Mouse (Mus musculus) limb, embryonic 10.5 days (tissue): ENCODE data around the gene Enpp6. TPM values are rescaled to one million over a fixed set of nuclear protein-coding genes. Genes with fewer than 3 reads are reported as not detected.
A peak's percentile ranks its signal among the peaks of the same experiment; 100 is the strongest.

Source experiments
- DNase-seq: peaks from one replicate; pipeline ENCODE4 v3.0.0-alpha.2; 2017; ENCODE audit warnings: low spot score
- H3K27ac ChIP-seq: fragments of 300-500 bp; sonication (generic); 2 replicates; pipeline ENCODE4 v1.5.1; 2016; ENCODE audit warnings: mild to moderate bottlenecking
- H3K27me3 ChIP-seq: fragments of 300-500 bp; sonication (generic); 2 replicates; pipeline ENCODE4 v1.6.1; 2016; ENCODE audit warnings: low read depth, mild to moderate bottlenecking; ENCODE audit not compliant: poor library complexity, severe bottlenecking
- H3K36me3 ChIP-seq: fragments of 300-500 bp; sonication (generic); 2 replicates; pipeline ENCODE4 v1.6.1; 2016; ENCODE audit warnings: mild to moderate bottlenecking, moderate library complexity
- H3K4me1 ChIP-seq: fragments of 300-500 bp; sonication (generic); 2 replicates; pipeline ENCODE4 v1.6.1; 2016
- H3K4me3 ChIP-seq: fragments of 300-500 bp; sonication (generic); 2 replicates; pipeline ENCODE4 v1.5.1; 2016; ENCODE audit warnings: mild to moderate bottlenecking, moderate library complexity
- H3K9me3 ChIP-seq: fragments of 300-500 bp; sonication (generic); replicated peaks from 2 replicates; pipeline ENCODE4 v1.6.1; 2016; ENCODE audit warnings: mild to moderate bottlenecking
- WGBS: fragments of 180-500 bp; shearing (Covaris S2); methylation state at CpG from one replicate; pipeline ENCODE4 v1.1.7; 2016; 5-methylcytosine and 5-hydroxymethylcytosine counted together
- polyA plus RNA-seq: library from polyadenylated mRNA; unstranded; fragments of >200 nt; fragmentation: Nextera tagmentation; extraction: Ambion mirVana; gene quantifications from 2 replicates; pipeline ENCODE4 v1.2.1, GENCODE M21; 2016

Enpp6 gene
- polyA plus RNA-seq, 1 experiment from 2014 or later, result 0.24 TPM

- no peaks in the 10 kb centered on the region for H3K27me3 ChIP-seq
- DNase-seq, result no peak
- no peaks in the 10 kb centered on the region for H3K36me3 ChIP-seq
- H3K4me3 ChIP-seq, result no peak overlapping the region
- no peaks in the 10 kb centered on the region for H3K4me1 ChIP-seq
- 83% methylated on average over 8 of the region's 8 CpGs for WGBS
- no peak overlapping the region for H3K27ac ChIP-seq
- H3K9me3 ChIP-seq, result no peaks in the 10 kb centered on the region
These were observed 103.3 kb downstream of the Enpp6 start for GRCm38 (mm10) chr8:47090021-47090420.

DNA sequence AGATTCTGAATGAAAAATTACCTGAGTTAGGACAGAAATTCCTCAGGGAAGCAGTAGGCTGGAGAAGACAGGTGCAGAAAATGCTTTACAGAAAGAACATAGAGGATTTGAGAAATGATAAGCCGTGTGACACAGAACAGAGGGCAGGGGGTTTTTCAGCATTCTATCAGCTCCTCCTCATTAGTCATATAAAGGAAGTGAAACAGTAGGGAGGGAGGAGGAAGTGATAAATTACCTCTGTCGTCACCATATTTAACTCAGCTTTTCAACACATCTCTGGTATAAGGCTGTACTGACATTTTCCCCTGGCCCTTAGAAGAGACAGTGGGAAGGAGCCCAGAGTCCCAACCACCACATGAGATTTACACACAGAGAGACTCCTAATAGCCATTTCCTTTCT lies 118.9 kb downstream of the Enpp6 start:
- 49% methylated on average over 2 of the region's 2 CpGs for WGBS
- no peaks in the 10 kb centered on the region for H3K9me3 ChIP-seq
- no peak overlapping the region for H3K4me3 ChIP-seq
- no peak overlapping the region for H3K27ac ChIP-seq
- DNase-seq, result no peak
- no peaks in the 10 kb centered on the region for H3K36me3 ChIP-seq
- no peaks in the 10 kb centered on the region for H3K27me3 ChIP-seq
- H3K4me1 ChIP-seq, result peaks cover 8% of the 10 kb centered on the region

GRCm38 (mm10) chr8:47114133-47114796 lies 127.6 kb downstream of the Enpp6 start:
- WGBS, result 87% methylated on average over 17 of the region's 17 CpGs
- Histone ChIP-seq H3K4me1 (peaks cover 11% of the 10 kb centered on the region), H3K4me3 (no peak overlapping the region), H3K27ac (no peak overlapping the region), H3K27me3 (no peaks in the 10 kb centered on the region), H3K36me3 (no peaks in the 10 kb centered on the region), H3K9me3 (no peaks in the 10 kb centered on the region)
- DNase-seq, result no peak

DNA sequence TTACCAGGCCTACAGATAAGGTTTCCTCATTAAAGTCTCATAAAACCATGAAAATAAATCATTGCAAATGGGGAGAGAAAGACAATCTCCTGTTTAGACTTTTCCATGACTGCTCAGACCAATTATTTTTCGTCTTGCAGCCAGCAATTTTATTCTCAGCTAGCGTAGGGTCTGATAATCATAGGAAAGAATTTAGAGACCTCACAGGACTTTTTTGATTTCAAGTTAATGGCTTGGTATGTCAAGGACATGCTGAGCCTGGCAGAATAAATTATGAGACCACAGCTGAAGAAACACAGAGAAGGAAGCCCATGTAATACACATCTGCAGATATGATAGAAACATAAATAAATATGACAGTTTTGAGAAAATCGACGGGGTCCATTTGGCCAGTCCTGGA lies 130.6 kb downstream of the Enpp6 start:
- 52% methylated on average over 4 of the region's 4 CpGs for WGBS
- no peak for DNase-seq
- Histone ChIP-seq H3K27me3 (no peaks in the 10 kb centered on the region), H3K9me3 (no peaks in the 10 kb centered on the region), H3K27ac (no peak overlapping the region), H3K36me3 (no peaks in the 10 kb centered on the region), H3K4me3 (no peak overlapping the region), H3K4me1 (peaks cover 11% of the 10 kb centered on the region)

- H3K27ac ChIP-seq, result no peak overlapping the region
- peaks cover 11% of the 10 kb centered on the region for H3K4me1 ChIP-seq
- no peaks in the 10 kb centered on the region for H3K9me3 ChIP-seq
- DNase-seq, result no peak
- no peaks in the 10 kb centered on the region for H3K36me3 ChIP-seq
- 67% methylated on average over 1 of the region's 1 CpGs for WGBS
- no peak overlapping the region for H3K4me3 ChIP-seq
- no peaks in the 10 kb centered on the region for H3K27me3 ChIP-seq
These were observed 133.2 kb downstream of the Enpp6 start for GRCm38 (mm10) chr8:47119895-47120294.

GRCm38 (mm10) chr8:47128859-47129258 lies 142.2 kb downstream of the Enpp6 start:
- Histone ChIP-seq H3K4me3 (no peak overlapping the region), H3K27me3 (no peaks in the 10 kb centered on the region), H3K9me3 (no peaks in the 10 kb centered on the region), H3K4me1 (no peaks in the 10 kb centered on the region), H3K27ac (no peak overlapping the region), H3K36me3 (no peaks in the 10 kb centered on the region)
- no peak for DNase-seq
- 94% methylated on average over 1 of the region's 1 CpGs for WGBS

GRCm38 (mm10) chr8:47133381-47133780 lies 146.7 kb downstream of the Enpp6 start:
- 85% methylated on average over 3 of the region's 3 CpGs for WGBS
- Histone ChIP-seq H3K27me3 (no peaks in the 10 kb centered on the region), H3K9me3 (no peaks in the 10 kb centered on the region), H3K4me3 (no peak overlapping the region), H3K4me1 (peaks cover 20% of the 10 kb centered on the region), H3K27ac (no peak overlapping the region), H3K36me3 (no peaks in the 10 kb centered on the region)
- DNase-seq, result no peak

- Histone ChIP-seq H3K4me1 (peaks cover 20% of the 10 kb centered on the region), H3K27ac (no peak overlapping the region), H3K36me3 (no peaks in the 10 kb centered on the region), H3K9me3 (no peaks in the 10 kb centered on the region), H3K27me3 (no peaks in the 10 kb centered on the region), H3K4me3 (no peak overlapping the region)
- 53% methylated on average over 11 of the region's 11 CpGs for WGBS
- DNase-seq, result no peak
These were observed 148.0 kb downstream of the Enpp6 start for GRCm38 (mm10) chr8:47134736-47135135.

DNA sequence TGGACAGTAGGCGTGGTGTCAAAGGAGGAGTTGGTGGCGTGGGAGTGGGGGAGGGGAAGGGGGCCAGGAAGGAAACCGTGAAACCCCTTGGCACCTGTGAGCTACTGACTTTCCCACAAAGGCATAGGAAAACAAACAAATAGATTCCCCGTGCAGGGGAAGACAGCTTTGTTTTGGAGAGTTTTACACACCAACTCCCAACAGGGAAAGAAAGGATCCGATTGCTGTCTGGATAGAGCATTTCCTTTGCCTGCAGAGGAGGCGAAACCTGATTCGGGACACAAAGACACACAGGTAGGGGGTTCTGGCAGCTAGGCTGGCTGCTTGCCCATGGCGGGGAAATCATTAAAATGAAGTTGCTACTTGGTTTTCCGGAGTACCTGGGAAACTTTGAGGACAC lies 148.9 kb downstream of the Enpp6 start:
- DNase-seq, result peak; percentile 44
- Histone ChIP-seq H3K27me3 (no peaks in the 10 kb centered on the region), H3K27ac (peak overlapping the region; percentile 53; the same call in 1 of the 2 replicates), H3K9me3 (no peaks in the 10 kb centered on the region), H3K36me3 (no peaks in the 10 kb centered on the region), H3K4me1 (peaks cover 20% of the 10 kb centered on the region), H3K4me3 (peak overlapping the region; percentile 38)
- WGBS, result 18% methylated on average over 9 of the region's 9 CpGs

DNA sequence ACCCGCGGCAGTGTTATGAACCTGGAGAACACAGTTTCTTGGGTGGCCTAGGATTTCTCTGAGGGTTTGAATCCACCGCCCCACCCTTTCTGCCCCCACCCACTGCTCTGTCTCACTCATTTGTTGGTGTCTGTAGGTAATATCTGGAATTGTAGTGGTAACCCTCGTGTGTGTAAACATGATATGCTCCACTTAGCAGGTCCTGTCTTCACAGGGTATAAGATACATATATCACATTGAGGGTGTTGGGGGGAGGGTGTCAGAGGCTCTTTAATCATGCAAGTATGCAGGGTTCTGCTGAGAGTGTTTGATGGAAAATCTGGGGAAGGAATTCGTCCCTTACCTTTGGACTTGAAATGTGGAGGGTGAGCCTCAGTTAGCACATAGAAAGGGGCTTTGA lies 149.4 kb downstream of the Enpp6 start:
- Histone ChIP-seq H3K27ac (peak overlapping the region; percentile 53; the same call in 1 of the 2 replicates), H3K9me3 (no peaks in the 10 kb centered on the region), H3K27me3 (no peaks in the 10 kb centered on the region), H3K4me1 (peaks cover 20% of the 10 kb centered on the region), H3K36me3 (no peaks in the 10 kb centered on the region), H3K4me3 (peak overlapping the region; percentile 38)
- 35% methylated on average over 5 of the region's 5 CpGs for WGBS
- no peak for DNase-seq

DNA sequence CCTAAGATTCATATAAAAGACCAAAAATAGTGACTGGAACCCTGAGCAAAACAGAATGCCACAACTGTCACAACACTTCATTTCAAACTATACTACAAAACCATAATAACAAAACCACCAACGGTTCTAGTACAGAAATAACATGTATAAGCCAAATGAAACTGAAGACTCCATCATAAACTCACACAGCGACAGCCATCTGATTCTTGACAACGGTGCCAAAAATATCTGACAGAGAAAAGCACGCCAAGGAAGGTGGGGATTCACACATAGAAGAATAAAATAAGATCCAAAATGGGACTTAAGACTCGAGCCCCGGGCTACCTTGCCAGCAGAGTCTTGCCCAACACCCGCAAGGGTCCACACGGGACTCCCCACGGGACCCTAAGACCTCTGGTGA lies 158.6 kb downstream of the Enpp6 start:
- Histone ChIP-seq H3K4me1 (no peaks in the 10 kb centered on the region), H3K27ac (no peak overlapping the region), H3K27me3 (no peaks in the 10 kb centered on the region), H3K4me3 (no peak overlapping the region), H3K36me3 (no peaks in the 10 kb centered on the region), H3K9me3 (0 out of 2 replicates have a peak, but pooled peaks cover 2% of the 10 kb centered on the region)
- DNase-seq, result no peak
- WGBS, result 95% methylated on average over 9 of the region's 9 CpGs
